Mouse (Mus musculus) liver, adult 2 months (tissue): ENCODE results near the gene Rpl11.

Source experiments
- CTCF ChIP-seq: fragments of 200-500 bp; IDR thresholded peaks from 2 replicates; pipeline ENCODE4 v1.5.1; 2011; ENCODE audit warnings: low read depth, low read length, control low read depth
- POLR2A ChIP-seq: fragments of 200-500 bp; IDR thresholded peaks from 2 replicates; pipeline ENCODE4 v1.6.1; 2011; ENCODE audit warnings: low read length, control low read depth; ENCODE audit not compliant: insufficient read depth; ENCODE audit errors: extremely low read depth

DNA sequence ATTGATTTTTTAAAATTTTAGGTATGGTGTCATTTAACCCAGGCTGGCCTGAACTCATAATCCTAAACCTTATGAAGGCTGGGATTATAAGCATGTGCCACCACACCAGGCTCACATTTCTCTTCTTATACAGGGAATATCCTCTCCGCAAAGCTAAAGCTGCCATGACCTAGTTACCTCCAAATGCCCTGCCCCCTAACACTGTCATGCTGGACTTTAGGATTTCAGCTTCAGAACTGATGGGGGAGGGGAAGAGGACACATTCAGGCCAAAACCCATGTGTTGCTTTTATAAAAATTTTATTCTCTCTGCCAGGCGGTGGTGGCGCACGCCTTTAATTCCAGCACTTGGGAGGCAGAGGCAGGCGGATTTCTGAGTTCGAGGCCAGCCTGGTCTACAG, 59.3 kb downstream of the Rpl11 start:
- no peak for TF ChIP-seq CTCF
- TF ChIP-seq POLR2A = no peak
